Mouse (Mus musculus) hindbrain, postnatal 0 days (tissue): ENCODE measurements at regions not wholly inside any gene's neighbourhood (a gene's known extent, or its start where the extent isn't known, plus 50 kb on each side); places are given as distances from the start of the nearest gene placed in this dataset.

Experiments
- ATAC-seq: fragments of 200-750 bp; cut with Nextera tagmentation; 2 replicates; pipeline ENCODE4 v1.8.0; 2017; ENCODE audit warnings: mild to moderate bottlenecking, moderate TSS enrichment, moderate library complexity
- DNase-seq: peaks from one replicate; pipeline ENCODE4 v3.0.0-alpha.2; 2015; ENCODE audit warnings: low spot score
- H3K27ac ChIP-seq: fragments of 300-500 bp; sonication (generic); 2 replicates; pipeline ENCODE4 v1.5.1; 2014; ENCODE audit warnings: mild to moderate bottlenecking
- H3K27me3 ChIP-seq: fragments of 300-500 bp; sonication (generic); 2 replicates; pipeline ENCODE4 v1.6.1; 2014; ENCODE audit warnings: low read length, mixed read lengths; ENCODE audit not compliant: insufficient read depth
- H3K36me3 ChIP-seq: fragments of 300-500 bp; sonication (generic); 2 replicates; pipeline ENCODE4 v1.6.1; 2014; ENCODE audit warnings: low read length, mixed read lengths; ENCODE audit not compliant: insufficient read depth
- H3K4me1 ChIP-seq: fragments of 300-500 bp; sonication (generic); 2 replicates; pipeline ENCODE4 v1.6.1; 2014; ENCODE audit warnings: antibody characterized with exemption, low read length, mixed read lengths; ENCODE audit not compliant: insufficient read depth
- H3K4me2 ChIP-seq: fragments of 300-500 bp; sonication (generic); 2 replicates; pipeline ENCODE4 v1.6.1; 2014; ENCODE audit warnings: low read depth, mild to moderate bottlenecking, low read length, moderate library complexity, mixed read lengths
- H3K4me3 ChIP-seq: fragments of 300-500 bp; sonication (generic); 2 replicates; pipeline ENCODE4 v1.5.1; 2014; ENCODE audit warnings: low read length
- H3K9ac ChIP-seq: fragments of 300-500 bp; sonication (generic); replicated peaks from 2 replicates; pipeline ENCODE4 v1.6.1; 2014; ENCODE audit warnings: mild to moderate bottlenecking, low read length, moderate library complexity, mixed read lengths
- H3K9me3 ChIP-seq: fragments of 300-500 bp; sonication (generic); 2 replicates; pipeline ENCODE4 v1.6.1; 2016; ENCODE audit warnings: low read length, mixed read lengths
- CTCF ChIP-seq: IDR thresholded peaks from 2 replicates; pipeline ENCODE4 v1.5.1; 2016; ENCODE audit warnings: antibody characterized with exemption, control low read depth, low read depth
- WGBS: fragments of 180-500 bp; shearing (Covaris S2); extraction: QIAGEN DNeasy Blood & Tissue Kit; methylation state at CpG from one replicate; pipeline ENCODE4 v1.1.7; 2014; 5-methylcytosine and 5-hydroxymethylcytosine counted together

GRCm38 (mm10) chr3:52537362-52537911, 269.3 kb downstream of the Foxo1 start:
- peaks cover 9% of the 10 kb centered on the region for H3K4me1 ChIP-seq
- 86% methylated on average over 10 of the region's 10 CpGs for WGBS
- DNase-seq: no peak
- H3K4me3 ChIP-seq: no peak overlapping the region
- no peaks in the 10 kb centered on the region for H3K36me3 ChIP-seq
- no peak overlapping the region for H3K4me2 ChIP-seq
- no peak overlapping the region for H3K27ac ChIP-seq
- ATAC-seq: no peak
- no peak overlapping the region for H3K9ac ChIP-seq
- H3K27me3 ChIP-seq: 0 out of 2 replicates have a peak, but pooled peaks cover 3% of the 10 kb centered on the region
- TF ChIP-seq CTCF: no peak
- H3K9me3 ChIP-seq: no peaks in the 10 kb centered on the region

- no peaks in the 10 kb centered on the region for H3K36me3 ChIP-seq
- H3K4me3 ChIP-seq: no peak overlapping the region
- no peak overlapping the region for H3K27ac ChIP-seq
- H3K4me1 ChIP-seq: peaks cover 4% of the 10 kb centered on the region; the same call in 1 of the 2 replicates
- H3K9me3 ChIP-seq: no peaks in the 10 kb centered on the region
- no peak overlapping the region for H3K4me2 ChIP-seq
- peak; percentile 43; the same call in 1 of the 2 replicates for ATAC-seq
- TF ChIP-seq CTCF: no peak
- DNase-seq: peak; percentile 45
- WGBS: 26% methylated on average over 7 of the region's 7 CpGs
- 0 out of 2 replicates have a peak, but pooled peaks cover 3% of the 10 kb centered on the region for H3K27me3 ChIP-seq
- no peak overlapping the region for H3K9ac ChIP-seq
Measured at GRCm38 (mm10) chr3:52535411-52536021, 267.4 kb downstream of the Foxo1 start.

- DNase-seq (no peak), ATAC-seq (no peak)
- no peak overlapping the region for H3K4me3 ChIP-seq
- no peaks in the 10 kb centered on the region for H3K9me3 ChIP-seq
- H3K4me1 ChIP-seq: peaks cover 4% of the 10 kb centered on the region; the same call in 1 of the 2 replicates
- no peak overlapping the region for H3K9ac ChIP-seq
- no peak for TF ChIP-seq CTCF
- H3K36me3 ChIP-seq: no peaks in the 10 kb centered on the region
- no peak overlapping the region for H3K4me2 ChIP-seq
- WGBS: 90% methylated on average over 7 of the region's 7 CpGs
- 0 out of 2 replicates have a peak, but pooled peaks cover 3% of the 10 kb centered on the region for H3K27me3 ChIP-seq
- H3K27ac ChIP-seq: no peak overlapping the region
Measured at GRCm38 (mm10) chr3:52534118-52534517, 266.0 kb downstream of the Foxo1 start.

GRCm38 (mm10) chr3:52531686-52532351, 263.7 kb downstream of the Foxo1 start:
- ATAC-seq: no peak
- Histone ChIP-seq H3K27ac (no peak overlapping the region), H3K4me2 (no peak overlapping the region), H3K27me3 (0 out of 2 replicates have a peak, but pooled peaks cover 3% of the 10 kb centered on the region), H3K9me3 (no peaks in the 10 kb centered on the region), H3K9ac (no peak overlapping the region), H3K36me3 (no peaks in the 10 kb centered on the region), H3K4me3 (no peak overlapping the region), H3K4me1 (peaks cover 4% of the 10 kb centered on the region; the same call in 1 of the 2 replicates)
- TF ChIP-seq CTCF: no peak
- 49% methylated on average over 8 of the region's 8 CpGs for WGBS
- DNase-seq: no peak

GRCm38 (mm10) chr3:52530406-52530970, 262.4 kb downstream of the Foxo1 start:
- Histone ChIP-seq H3K4me3 (no peak overlapping the region), H3K9me3 (no peaks in the 10 kb centered on the region), H3K27me3 (0 out of 2 replicates have a peak, but pooled peaks cover 2% of the 10 kb centered on the region), H3K4me2 (no peak overlapping the region), H3K27ac (no peak overlapping the region), H3K4me1 (peaks cover 2% of the 10 kb centered on the region; the same call in 1 of the 2 replicates), H3K9ac (no peak overlapping the region), H3K36me3 (no peaks in the 10 kb centered on the region)
- no peak for TF ChIP-seq CTCF
- DNase-seq: no peak
- 79% methylated on average over 7 of the region's 7 CpGs for WGBS
- ATAC-seq: no peak

GRCm38 (mm10) chr3:52529136-52529535, 261.0 kb downstream of the Foxo1 start:
- 73% methylated on average over 6 of the region's 6 CpGs for WGBS
- Histone ChIP-seq H3K4me1 (no peaks in the 10 kb centered on the region), H3K27ac (no peak overlapping the region), H3K36me3 (no peaks in the 10 kb centered on the region), H3K27me3 (no peaks in the 10 kb centered on the region), H3K9me3 (no peaks in the 10 kb centered on the region), H3K4me2 (no peak overlapping the region), H3K9ac (no peak overlapping the region), H3K4me3 (no peak overlapping the region)
- TF ChIP-seq CTCF: no peak
- DNase-seq: no peak
- no peak for ATAC-seq
